Mouse (Mus musculus) ovary, adult 18-20 months (tissue): ENCODE measurements around the gene Mesd.

Experiments
- DNase-seq: peaks from one replicate; pipeline ENCODE4 v3.0.0; 2022; ENCODE audit warnings: low spot score, mixed read lengths

Gene Mesd

GRCm38 (mm10) chr7:83884021-83884658 is at the start of gene Mesd, which contains the start of gene Tlnrd1:
Gene Mesd, plus strand, starts transcription at chr7:83884466.
Gene Tlnrd1, minus strand, starts transcription at chr7:83884305.
- DNase-seq, result peak; percentile 88

- DNase-seq, result no peak
Measured at GRCm38 (mm10) chr7:83838525-83839224, 45.6 kb upstream of the Mesd start.

GRCm38 (mm10) chr7:83840076-83840475 is 44.2 kb upstream of the Mesd start:
- no peak for DNase-seq

- no peak for DNase-seq
Measured at GRCm38 (mm10) chr7:83842486-83843259, 41.6 kb upstream of the Mesd start.

GRCm38 (mm10) chr7:83844807-83845206 is 39.5 kb upstream of the Mesd start:
- DNase-seq, result no peak

GRCm38 (mm10) chr7:83847187-83848075 is 36.8 kb upstream of the Mesd start:
- no peak for DNase-seq

GRCm38 (mm10) chr7:83851569-83852380 is 32.5 kb upstream of the Mesd start:
- DNase-seq, result no peak

GRCm38 (mm10) chr7:83852381-83853380 is 31.6 kb upstream of the Mesd start:
- DNase-seq, result no peak

- DNase-seq, result no peak
Measured at GRCm38 (mm10) chr7:83855203-83855602, 29.1 kb upstream of the Mesd start.

- no peak for DNase-seq
Measured at GRCm38 (mm10) chr7:83856353-83857207, 27.7 kb upstream of the Mesd start.

- no peak for DNase-seq
Measured at GRCm38 (mm10) chr7:83857208-83857488, 27.1 kb upstream of the Mesd start.

GRCm38 (mm10) chr7:83857921-83858320 is 26.3 kb upstream of the Mesd start:
- DNase-seq, result no peak

GRCm38 (mm10) chr7:83859378-83860083 is 24.7 kb upstream of the Mesd start:
- no peak for DNase-seq

- no peak for DNase-seq
Measured at GRCm38 (mm10) chr7:83863554-83863953, 20.7 kb upstream of the Mesd start.

- DNase-seq, result no peak
Measured at GRCm38 (mm10) chr7:83868200-83868599, 16.1 kb upstream of the Mesd start.

- DNase-seq, result no peak
Measured at GRCm38 (mm10) chr7:83869839-83870543, 14.3 kb upstream of the Mesd start.

- no peak for DNase-seq
Measured at GRCm38 (mm10) chr7:83877088-83877487, 7.2 kb upstream of the Mesd start.
